ENCODE assay signal across 8 mouse cellular contexts in the genomic region with DNA sequence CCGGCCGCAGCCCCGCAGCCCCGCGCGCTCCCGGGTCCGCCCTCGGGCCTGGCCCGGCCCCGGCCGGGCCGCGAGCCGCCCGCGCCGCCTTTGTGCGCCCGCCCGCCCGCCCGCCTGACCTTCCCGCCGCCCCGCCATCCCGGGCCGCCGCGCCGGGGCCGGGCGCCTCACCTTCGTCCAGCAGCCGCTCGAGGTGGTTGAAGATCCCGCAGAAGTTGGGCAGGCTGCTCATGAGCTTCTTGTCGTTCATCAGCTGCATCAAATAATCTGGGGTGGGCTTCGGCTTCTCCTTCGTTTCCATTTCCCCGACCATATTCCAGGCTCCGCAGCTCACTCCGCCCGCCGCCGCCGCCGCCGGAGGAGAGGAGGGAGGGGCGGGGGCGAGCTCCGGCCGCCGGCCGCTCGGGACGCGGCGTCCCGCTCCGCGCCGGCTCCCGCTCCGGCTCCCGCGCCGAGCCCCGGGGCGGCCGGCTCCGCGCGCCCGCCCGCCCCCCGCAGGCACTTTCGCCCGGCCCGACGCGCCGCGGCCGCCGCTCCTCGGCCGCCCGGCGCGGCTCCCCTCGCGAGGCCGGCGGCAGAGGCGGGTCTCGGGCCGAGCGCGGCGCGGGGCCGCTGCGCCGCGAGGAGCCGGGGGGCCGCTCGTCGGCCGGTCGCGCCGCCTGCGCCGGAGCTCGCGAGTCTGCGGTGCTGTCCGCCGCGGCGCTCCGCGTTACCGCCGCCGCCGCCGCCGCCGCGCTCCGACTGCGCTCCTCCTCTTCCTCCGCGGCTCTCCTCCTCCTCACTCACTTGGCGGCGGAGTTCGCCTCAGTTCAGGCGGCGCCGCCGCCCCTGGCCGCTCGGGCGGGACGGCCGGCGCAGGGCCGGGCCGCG. TPM values are rescaled to one million over a fixed set of nuclear protein-coding genes. Genes with fewer than 3 reads are reported as not detected.
DNase-seq lines count a peak whose midpoint lies in the region; ATAC-seq and TF ChIP-seq lines count a peak whose summit lies in the region.

No protein-coding gene starts in this region.

- CTCF ChIA-PET in Patski (lab: Charles Lee) = no interaction called here

- H3K27ac ChIP-seq in hindbrain, embryonic 11.5 days (ENCODE audit: low read depth, low read length) = peak overlapping the region; percentile 100

- no peak for DNase-seq in Patski (ENCODE audit: low read depth, low spot score)
- peak; percentile 70 for DNase-seq in cerebellum, adult 8-10 months
- DNase-seq in forelimb bud, embryonic 11.5 days (ENCODE audit: low read depth, low spot score) = peak; percentile 39
- DNase-seq in hindbrain, embryonic 11.5 days (ENCODE audit: low spot score) = peak; percentile 76
- peak; percentile 71 to 78 for DNase-seq in layer of hippocampus, postnatal 36 days
- peak; percentile 87 for DNase-seq in lung, postnatal 25 days (ENCODE audit: low spot score)
- peak; percentile 64 to 69 for DNase-seq in right cerebral cortex, adult 2 months (ENCODE audit: low spot score in 2 of 2)
- DNase-seq in urinary bladder, postnatal 14 days (ENCODE audit: low spot score) = peak; percentile 81

- H3K36me3 ChIP-seq in hindbrain, embryonic 11.5 days (ENCODE audit: control insufficient read depth, insufficient read depth, low read length) = no peaks in the 10 kb centered on the region

- no peaks in the 10 kb centered on the region for H3K27me3 ChIP-seq in Patski
- H3K27me3 ChIP-seq in hindbrain, embryonic 11.5 days (ENCODE audit: control insufficient read depth, insufficient read depth, low read length) = no peaks in the 10 kb centered on the region

- peak overlapping the region; percentile 41; the same call in 1 of the 2 replicates for H3K4me2 ChIP-seq in hindbrain, embryonic 11.5 days (replicated peaks; ENCODE audit: low read depth, low read length)

- 0 out of 2 replicates have a peak, but pooled peaks cover 4% of the 10 kb centered on the region for H3K4me1 ChIP-seq in hindbrain, embryonic 11.5 days (replicated peaks; ENCODE audit: control insufficient read depth, insufficient read depth, low read length)

- POLR2A ChIA-PET in Patski (lab: Charles Lee) = no interaction called here

- in situ Hi-C loops in Patski (cut with MboI; ENCODE audit: low pct_unique_long_range_greater_than_20kb) = loop anchor here (5.0 to 25.0 kb wide), 3 partner anchors 234 to 1156 kb away; no protein-coding TSS in a partner anchor

- TF ChIP-seq CTCF in Patski (IDR thresholded peaks at IDR 0.05) = no peak

- peak; percentile 52 for ATAC-seq in Patski
- peak; percentile 36; the same call in 1 of the 2 replicates for ATAC-seq in hindbrain, embryonic 11.5 days (ENCODE audit: low FRiP score)

- WGBS in hindbrain, embryonic 11.5 days = under 1% methylated on average over 43 of the region's 153 CpGs

- peak overlapping the region; percentile 72 for H3K4me3 ChIP-seq in hindbrain, embryonic 11.5 days (ENCODE audit: low read depth, low read length)

- H3K9ac ChIP-seq in hindbrain, embryonic 11.5 days (ENCODE audit: low read depth, low read length) = peak overlapping the region; percentile 99

- no peaks in the 10 kb centered on the region for H3K9me3 ChIP-seq in hindbrain, embryonic 11.5 days (ENCODE audit: control insufficient read depth, low read length)

RNA-seq across cellular contexts. Expression of a gene that starts 0.9 kb away (rescaled TPM):
- polyA plus RNA-seq in Patski (2021) = 96.5 TPM
- polyA plus RNA-seq in hindbrain, embryonic 11.5 days (2014; fragmentation: Nextera tagmentation; extraction: Ambion mirVana) = 64.2 and 76.5 TPM in 2 replicates
- 100 to 1,000 TPM; 367 to 426 TPM for total RNA-seq in layer of hippocampus, postnatal 36 days (2021)
